Mouse (Mus musculus): Measurements from ENCODE around the gene Cpt1b.

GRCm38 (mm10) chr15:89431806-89432205 is 6.1 kb upstream of the Cpt1b start:
- TF ChIP-seq CTCF (IDR thresholded peaks at IDR 0.05; ENCODE audit: extremely low read depth, insufficient read length, insufficient replicate concordance, low read depth, low read length) (no peak), POLR2A (IDR thresholded peaks at IDR 0.05; ENCODE audit: low read depth, low read length) (no peak)
